Mouse (Mus musculus): Measurements from ENCODE around the gene Gm29735.
"Not testable (repeated sequence)": the region's sequence is repeated elsewhere in the genome, so short reads cannot be mapped to it uniquely, and the experiment has no call there.

GRCm38 (mm10) chr7:142143506-142144010 lies 13.4 kb downstream of the Gm29735 start:
- TF ChIP-seq CTCF (IDR thresholded peaks at IDR 0.05; ENCODE audit: borderline replicate concordance, control insufficient read depth, extremely low read depth, insufficient read depth, low read length, poor library complexity); POLR2A (IDR thresholded peaks at IDR 0.05; ENCODE audit: control insufficient read depth, extremely low read depth, insufficient read depth, low read length, poor library complexity): not testable (repeated sequence)

All from thymus, adult 2 months (tissue).